Mouse (Mus musculus) forebrain, embryonic 14.5 days (tissue): ENCODE measurements at regions not wholly inside any gene's neighbourhood (a gene's known extent, or its start where the extent isn't known, plus 50 kb on each side); places are given as distances from the start of the nearest gene placed in this dataset.

ENCODE experiments used
- ATAC-seq: fragments of 200-750 bp; cut with Nextera tagmentation; 2 replicates; pipeline ENCODE4 v1.8.0; 2017; ENCODE audit warnings: mild to moderate bottlenecking, moderate library complexity
- DNase-seq: peaks from one replicate; pipeline ENCODE4 v3.0.0-alpha.2; 2015; ENCODE audit warnings: low spot score
- H3K27ac ChIP-seq: fragments of 300-500 bp; sonication (generic); 2 replicates; pipeline ENCODE4 v1.5.1; 2014; ENCODE audit warnings: low read depth, mild to moderate bottlenecking, control low read depth, low read length, moderate library complexity
- H3K27me3 ChIP-seq: fragments of 300-500 bp; sonication (generic); replicated peaks from 2 replicates; pipeline ENCODE4 v1.6.1; 2014; ENCODE audit warnings: low read length, control low read depth, mixed read lengths; ENCODE audit not compliant: control insufficient read depth, insufficient read depth
- H3K36me3 ChIP-seq: fragments of 300-500 bp; sonication (generic); 2 replicates; pipeline ENCODE4 v1.6.1; 2014; ENCODE audit warnings: low read length, control low read depth; ENCODE audit not compliant: control insufficient read depth, insufficient read depth
- H3K4me1 ChIP-seq: fragments of 300-500 bp; sonication (generic); 2 replicates; pipeline ENCODE4 v1.6.1; 2014; ENCODE audit warnings: antibody characterized with exemption, low read length, control low read depth; ENCODE audit not compliant: control insufficient read depth, insufficient read depth
- H3K4me2 ChIP-seq: fragments of 300-500 bp; sonication (generic); 2 replicates; pipeline ENCODE4 v1.6.1; 2014; ENCODE audit warnings: mild to moderate bottlenecking, control low read depth, low read length
- H3K4me3 ChIP-seq: fragments of 300-500 bp; sonication (generic); 2 replicates; pipeline ENCODE4 v1.5.1; 2014; ENCODE audit warnings: low read depth, low read length, control low read depth
- H3K9ac ChIP-seq: fragments of 300-500 bp; sonication (generic); 2 replicates; pipeline ENCODE4 v1.6.1; 2014; ENCODE audit warnings: mild to moderate bottlenecking, low read length, control low read depth, moderate library complexity
- H3K9me3 ChIP-seq: fragments of 300-500 bp; sonication (generic); replicated peaks from 2 replicates; pipeline ENCODE4 v1.6.1; 2016; ENCODE audit warnings: low read length, control low read depth, mixed read lengths; ENCODE audit not compliant: control insufficient read depth
- WGBS: fragments of 180-500 bp; shearing (Covaris S2); extraction: QIAGEN DNeasy Blood & Tissue Kit; methylation state at CpG from one replicate; pipeline ENCODE4 v1.1.7; 2014; 5-methylcytosine and 5-hydroxymethylcytosine counted together

- Histone ChIP-seq H3K27ac (no peak overlapping the region), H3K4me3 (no peak overlapping the region), H3K9ac (no peak overlapping the region), H3K36me3 (no peaks in the 10 kb centered on the region), H3K4me1 (no peaks in the 10 kb centered on the region), H3K4me2 (no peak overlapping the region), H3K27me3 (no peaks in the 10 kb centered on the region), H3K9me3 (no peaks in the 10 kb centered on the region)
- ATAC-seq (no peak), DNase-seq (peak; percentile 8)
- WGBS = 79% methylated on average over 19 of the region's 19 CpGs
Measured at GRCm38 (mm10) chr17:85823036-85823435, 135.0 kb upstream of the Six2 start.

DNA sequence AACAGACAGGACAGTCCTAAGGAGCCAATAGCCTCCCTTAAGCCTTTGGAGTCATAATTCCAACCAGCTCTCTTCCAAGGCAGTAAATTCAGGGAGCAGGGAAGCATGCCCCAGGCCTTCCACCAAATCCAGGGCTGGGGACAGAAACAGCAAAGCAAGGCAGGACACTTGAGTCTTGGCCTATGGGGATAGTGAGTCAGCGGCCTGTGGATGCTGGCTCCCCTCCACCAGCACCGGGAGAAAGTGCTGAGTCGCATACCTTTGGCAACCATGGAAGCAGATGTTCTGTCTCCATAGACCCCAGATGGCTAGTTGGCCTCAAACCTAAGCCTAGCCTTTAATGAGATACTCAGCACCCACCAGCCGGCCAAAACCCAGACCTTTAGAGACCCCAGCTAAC, 133.8 kb upstream of the Six2 start:
- H3K4me3 ChIP-seq = no peak overlapping the region
- DNase-seq (no peak), ATAC-seq (no peak)
- H3K36me3 ChIP-seq = no peaks in the 10 kb centered on the region
- no peaks in the 10 kb centered on the region for H3K9me3 ChIP-seq
- no peak overlapping the region for H3K4me2 ChIP-seq
- H3K9ac ChIP-seq = no peak overlapping the region
- H3K4me1 ChIP-seq = no peaks in the 10 kb centered on the region
- WGBS = 83% methylated on average over 4 of the region's 4 CpGs
- no peak overlapping the region for H3K27ac ChIP-seq
- no peaks in the 10 kb centered on the region for H3K27me3 ChIP-seq

DNA sequence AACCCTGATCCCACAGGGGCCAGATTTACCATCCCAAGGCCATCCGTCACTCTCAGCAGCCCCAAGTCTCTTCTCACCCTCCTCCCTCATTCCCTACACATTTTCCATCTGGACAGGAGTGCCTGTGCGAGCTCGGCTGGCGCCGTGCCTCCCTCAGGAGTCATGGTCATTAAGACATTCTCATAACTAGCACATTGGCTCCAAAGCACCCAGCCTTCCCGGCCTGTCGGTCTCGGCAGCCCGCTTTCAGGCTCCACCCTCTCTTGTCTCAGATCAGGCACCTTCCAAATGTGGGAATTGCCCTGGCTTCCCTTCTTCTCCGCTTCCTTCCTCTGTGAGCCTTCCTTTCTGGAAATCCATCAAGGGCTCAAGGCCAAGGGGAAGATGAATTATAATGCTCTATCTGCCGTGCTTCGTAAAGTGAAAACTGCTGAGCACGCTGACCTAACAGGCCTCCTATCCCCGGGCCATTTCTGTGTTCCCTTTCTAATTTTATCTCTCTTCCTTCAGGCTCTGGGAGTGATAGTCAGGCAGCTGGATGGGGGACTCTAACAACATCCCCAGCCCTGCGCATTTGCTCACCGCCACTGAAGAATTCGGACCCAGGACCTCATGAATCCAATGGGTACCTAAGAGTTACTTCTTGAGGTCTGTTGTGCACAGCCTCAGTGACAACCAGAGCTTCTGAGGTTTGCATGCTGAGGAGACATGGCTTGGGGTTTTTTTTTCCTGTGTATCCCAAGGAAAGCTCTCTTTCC, 130.2 kb upstream of the Six2 start:
- no peak overlapping the region for H3K9ac ChIP-seq
- no peak overlapping the region for H3K4me3 ChIP-seq
- no peaks in the 10 kb centered on the region for H3K4me1 ChIP-seq
- no peaks in the 10 kb centered on the region for H3K9me3 ChIP-seq
- no peak overlapping the region for H3K4me2 ChIP-seq
- no peak overlapping the region for H3K27ac ChIP-seq
- H3K27me3 ChIP-seq = no peaks in the 10 kb centered on the region
- no peaks in the 10 kb centered on the region for H3K36me3 ChIP-seq
- 90% methylated on average over 17 of the region's 17 CpGs for WGBS
- DNase-seq = no peak
- no peak for ATAC-seq

GRCm38 (mm10) chr17:85816521-85816920, 128.4 kb upstream of the Six2 start:
- H3K9me3 ChIP-seq = no peaks in the 10 kb centered on the region
- no peaks in the 10 kb centered on the region for H3K4me1 ChIP-seq
- H3K4me3 ChIP-seq = no peak overlapping the region
- no peaks in the 10 kb centered on the region for H3K36me3 ChIP-seq
- H3K27ac ChIP-seq = no peak overlapping the region
- no peaks in the 10 kb centered on the region for H3K27me3 ChIP-seq
- WGBS = 91% methylated on average over 8 of the region's 8 CpGs
- H3K4me2 ChIP-seq = no peak overlapping the region
- H3K9ac ChIP-seq = no peak overlapping the region
- DNase-seq = no peak
- ATAC-seq = no peak

DNA sequence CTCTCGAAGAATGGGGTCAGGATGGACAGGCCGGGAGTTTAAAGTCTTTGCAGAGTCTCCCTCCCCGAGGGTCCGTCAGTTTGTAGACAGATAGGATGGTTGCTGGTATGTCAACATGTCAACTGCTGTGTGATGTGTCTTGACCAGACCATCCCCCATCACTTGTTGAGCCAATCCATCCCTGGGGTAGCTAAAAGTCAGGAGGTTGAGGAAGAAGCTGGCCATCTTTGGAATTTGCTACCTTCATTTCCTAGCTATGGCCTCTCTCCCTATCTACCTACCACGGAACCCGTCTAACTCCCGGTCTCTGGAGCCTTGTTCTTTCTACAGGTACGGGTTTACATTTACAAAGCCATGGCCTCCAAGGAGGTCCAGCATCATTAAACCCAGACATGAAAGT, 128.0 kb upstream of the Six2 start:
- WGBS = 94% methylated on average over 8 of the region's 8 CpGs
- Histone ChIP-seq H3K4me2 (no peak overlapping the region), H3K27ac (no peak overlapping the region), H3K27me3 (no peaks in the 10 kb centered on the region), H3K4me3 (no peak overlapping the region), H3K9me3 (no peaks in the 10 kb centered on the region), H3K4me1 (no peaks in the 10 kb centered on the region), H3K36me3 (no peaks in the 10 kb centered on the region), H3K9ac (no peak overlapping the region)
- no peak for DNase-seq
- ATAC-seq = no peak

DNA sequence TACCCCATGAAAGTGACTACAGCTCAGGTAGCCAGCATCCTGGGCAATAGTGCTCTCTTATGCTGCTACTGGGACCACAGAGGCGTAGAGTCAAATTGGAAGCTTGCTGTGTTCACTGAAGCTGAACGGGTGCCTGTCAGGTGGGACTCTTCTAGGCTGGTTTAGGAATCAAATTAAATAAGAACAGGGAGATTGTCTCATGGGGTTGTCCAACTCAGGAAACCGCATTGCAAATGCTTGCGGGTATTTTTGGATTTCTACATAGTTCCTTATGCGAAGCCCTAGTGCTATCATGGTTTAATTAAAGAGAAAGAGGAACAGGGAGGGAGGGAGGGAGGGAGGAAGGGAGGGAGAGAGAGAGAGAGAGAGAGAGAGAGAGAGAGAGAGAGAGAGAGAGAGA, 120.5 kb upstream of the Six2 start:
- no peak overlapping the region for H3K4me2 ChIP-seq
- DNase-seq (no peak), ATAC-seq (no peak)
- no peak overlapping the region for H3K27ac ChIP-seq
- WGBS = 52% methylated on average over 5 of the region's 5 CpGs
- peaks cover 18% of the 10 kb centered on the region for H3K27me3 ChIP-seq
- no peak overlapping the region for H3K4me3 ChIP-seq
- no peaks in the 10 kb centered on the region for H3K9me3 ChIP-seq
- H3K9ac ChIP-seq = no peak overlapping the region
- no peaks in the 10 kb centered on the region for H3K4me1 ChIP-seq
- no peaks in the 10 kb centered on the region for H3K36me3 ChIP-seq

DNA sequence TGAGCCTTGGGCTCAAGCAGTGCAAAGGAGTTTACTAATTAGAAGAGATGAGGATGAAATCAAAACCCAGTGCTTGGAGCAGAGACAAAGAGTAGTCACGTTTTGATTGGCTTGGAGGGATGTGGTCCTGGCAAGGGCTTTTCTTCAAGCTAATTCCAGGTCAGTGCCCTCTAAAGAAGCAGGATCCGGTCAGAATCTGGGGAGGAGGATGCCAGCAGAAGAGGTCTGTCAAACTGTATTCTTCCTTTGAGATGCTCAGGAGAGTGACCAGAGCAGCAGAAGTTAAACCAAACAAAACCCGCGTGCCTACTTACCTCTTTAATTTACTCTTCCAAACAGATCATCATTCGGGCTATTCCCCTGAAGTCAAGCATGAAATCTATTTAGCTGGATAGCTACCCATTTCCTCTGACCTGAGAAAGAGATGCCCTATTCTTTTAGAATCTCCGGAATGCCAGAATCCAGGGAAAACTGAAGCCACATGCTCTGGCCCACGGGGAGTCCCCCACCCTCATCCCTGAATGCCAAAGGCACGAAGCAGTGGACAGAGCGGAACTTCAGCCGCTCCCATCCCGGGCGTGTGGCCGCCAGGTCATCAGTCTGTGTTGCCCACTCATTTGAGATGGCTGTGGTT, 117.8 kb upstream of the Six2 start:
- H3K9ac ChIP-seq = no peak overlapping the region
- H3K27me3 ChIP-seq = peaks cover 39% of the 10 kb centered on the region
- H3K36me3 ChIP-seq = no peaks in the 10 kb centered on the region
- no peak overlapping the region for H3K27ac ChIP-seq
- DNase-seq (no peak), ATAC-seq (no peak)
- H3K9me3 ChIP-seq = no peaks in the 10 kb centered on the region
- 17% methylated on average over 13 of the region's 13 CpGs for WGBS
- no peak overlapping the region for H3K4me3 ChIP-seq
- no peaks in the 10 kb centered on the region for H3K4me1 ChIP-seq
- H3K4me2 ChIP-seq = no peak overlapping the region

GRCm38 (mm10) chr17:85804631-85805030, 116.6 kb upstream of the Six2 start:
- no peak for DNase-seq
- no peaks in the 10 kb centered on the region for H3K9me3 ChIP-seq
- 51% methylated on average over 4 of the region's 4 CpGs for WGBS
- H3K36me3 ChIP-seq = no peaks in the 10 kb centered on the region
- no peak for ATAC-seq
- H3K9ac ChIP-seq = no peak overlapping the region
- H3K4me3 ChIP-seq = no peak overlapping the region
- H3K4me2 ChIP-seq = no peak overlapping the region
- peaks cover 48% of the 10 kb centered on the region for H3K27me3 ChIP-seq
- peaks cover 8% of the 10 kb centered on the region; the same call in 1 of the 2 replicates for H3K4me1 ChIP-seq
- H3K27ac ChIP-seq = no peak overlapping the region

DNA sequence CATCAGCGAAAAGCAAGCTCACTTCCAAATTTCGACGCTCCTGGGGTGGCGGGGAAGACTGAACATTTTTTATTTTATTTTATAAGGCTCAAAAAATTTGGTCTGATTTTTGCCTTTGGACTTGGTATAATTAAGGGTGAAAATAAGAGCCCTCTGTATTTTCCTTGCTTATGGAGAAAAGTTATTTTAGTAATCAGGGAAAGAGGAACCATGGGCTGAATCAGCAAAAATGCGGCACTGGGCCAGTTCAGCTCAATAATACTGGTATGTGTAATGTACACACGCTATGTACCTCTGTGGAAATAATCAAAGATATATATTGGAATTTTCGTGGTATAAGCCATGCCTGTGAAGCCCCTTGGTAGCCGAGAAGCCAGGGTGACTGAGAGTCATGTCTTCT, 113.7 kb upstream of the Six2 start:
- 87% methylated on average over 8 of the region's 8 CpGs for WGBS
- Histone ChIP-seq H3K9me3 (no peaks in the 10 kb centered on the region), H3K9ac (no peak overlapping the region), H3K4me2 (no peak overlapping the region), H3K27me3 (peaks cover 52% of the 10 kb centered on the region), H3K27ac (no peak overlapping the region), H3K36me3 (no peaks in the 10 kb centered on the region), H3K4me3 (no peak overlapping the region), H3K4me1 (peaks cover 8% of the 10 kb centered on the region; the same call in 1 of the 2 replicates)
- ATAC-seq (no peak), DNase-seq (no peak)
